Mouse (Mus musculus) induced T-regulatory cell, adult 2 months (primary cell): Measurements from ENCODE around the gene Shmt2.

ENCODE experiments used
- DNase-seq: peaks from one replicate; pipeline ENCODE4 v3.0.0-alpha.2; 2012; ENCODE audit warnings: low read depth

Shmt2 gene

GRCm38 (mm10) chr10:127522088-127522581 is at the start of gene Shmt2:
Gene Shmt2, minus strand, starts transcription at chr10:127522444.
- peak; percentile 96 for DNase-seq

- no peak for DNase-seq
Observed at GRCm38 (mm10) chr10:127570937-127571641, 48.8 kb upstream of the Shmt2 start.

GRCm38 (mm10) chr10:127570384-127570783 is 48.1 kb upstream of the Shmt2 start:
- no peak for DNase-seq

- peak; percentile 83 for DNase-seq
Observed at GRCm38 (mm10) chr10:127569450-127569849, 47.2 kb upstream of the Shmt2 start.

- no peak for DNase-seq
Observed at GRCm38 (mm10) chr10:127566553-127567326, 44.5 kb upstream of the Shmt2 start.

GRCm38 (mm10) chr10:127564301-127564700 is 42.1 kb upstream of the Shmt2 start:
- no peak for DNase-seq

- no peak for DNase-seq
Observed at GRCm38 (mm10) chr10:127563840-127564239, 41.6 kb upstream of the Shmt2 start.

- DNase-seq, result peak; percentile 16
Observed at GRCm38 (mm10) chr10:127561145-127561544, 38.9 kb upstream of the Shmt2 start.

- DNase-seq, result peak; percentile 27
Observed at GRCm38 (mm10) chr10:127557397-127557796, 35.2 kb upstream of the Shmt2 start.

- DNase-seq, result peak; percentile 42
Observed at GRCm38 (mm10) chr10:127555703-127556102, 33.5 kb upstream of the Shmt2 start.

GRCm38 (mm10) chr10:127549892-127550291 is 27.6 kb upstream of the Shmt2 start:
- no peak for DNase-seq

- no peak for DNase-seq
Observed at GRCm38 (mm10) chr10:127548236-127548635, 26.0 kb upstream of the Shmt2 start.

- DNase-seq, result peak; percentile 20
Observed at GRCm38 (mm10) chr10:127546505-127546904, 24.3 kb upstream of the Shmt2 start.

- no peak for DNase-seq
Observed at GRCm38 (mm10) chr10:127544375-127544774, 22.1 kb upstream of the Shmt2 start.

GRCm38 (mm10) chr10:127543916-127544315 is 21.7 kb upstream of the Shmt2 start:
- no peak for DNase-seq

- no peak for DNase-seq
Observed at GRCm38 (mm10) chr10:127542720-127543119, 20.5 kb upstream of the Shmt2 start.

- DNase-seq, result no peak
Observed at GRCm38 (mm10) chr10:127542084-127542483, 19.8 kb upstream of the Shmt2 start.

GRCm38 (mm10) chr10:127541510-127541909 is 19.3 kb upstream of the Shmt2 start:
- DNase-seq, result no peak

GRCm38 (mm10) chr10:127537854-127538583 is 15.8 kb upstream of the Shmt2 start:
- peak; percentile 79 for DNase-seq

GRCm38 (mm10) chr10:127536586-127537314 is 14.5 kb upstream of the Shmt2 start:
- DNase-seq, result peak; percentile 80

- peak; percentile 39 for DNase-seq
Observed at GRCm38 (mm10) chr10:127534929-127535384, 12.7 kb upstream of the Shmt2 start.
